Mouse (Mus musculus) heart, postnatal 0 days (tissue): ENCODE measurements at regions not wholly inside any gene's neighbourhood (a gene's known extent, or its start where the extent isn't known, plus 50 kb on each side); places are given as distances from the start of the nearest gene placed in this dataset.

Experiments used
- CTCF ChIP-seq: IDR thresholded peaks from 2 replicates; pipeline ENCODE4 v1.5.1; 2016; ENCODE audit warnings: antibody characterized with exemption, control low read depth, low read depth
- EP300 ChIP-seq: IDR thresholded peaks from 2 replicates; pipeline ENCODE4 v1.6.1; 2016; ENCODE audit warnings: antibody characterized with exemption, low read depth

DNA sequence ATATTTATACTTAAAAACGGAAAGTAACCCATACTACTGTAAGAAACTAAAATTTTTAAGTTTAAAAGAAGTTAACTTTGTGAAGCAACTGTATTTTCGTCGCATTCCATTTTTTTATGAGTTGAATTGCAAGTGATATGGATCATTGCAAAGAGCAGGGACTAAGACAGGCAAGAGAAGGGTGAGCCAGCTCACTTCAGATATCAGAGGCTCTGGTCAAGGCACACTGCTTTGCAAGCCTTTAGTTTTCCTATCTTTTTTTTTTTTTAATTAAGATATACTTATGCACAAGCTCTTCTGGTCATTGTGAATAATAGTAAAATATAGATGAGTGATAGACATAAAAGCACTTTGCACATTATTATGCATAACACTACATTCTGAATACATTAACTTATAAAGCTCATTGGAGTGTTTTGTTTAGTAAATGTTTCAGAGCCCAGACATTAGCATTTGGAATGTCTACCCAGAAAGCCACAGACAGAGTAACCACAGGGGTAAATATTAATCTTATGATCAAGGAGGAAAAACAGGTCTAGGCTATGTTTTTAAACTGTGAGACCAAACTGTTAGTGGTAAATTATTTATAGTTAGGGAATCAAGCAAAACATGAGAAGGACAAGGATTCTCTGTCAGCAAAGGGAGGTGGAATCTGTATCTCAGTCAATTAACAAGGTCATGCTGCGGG is 392.8 kb upstream of the Nova1 start:
- no peak for TF ChIP-seq CTCF
- TF ChIP-seq EP300: no peak
